Mouse (Mus musculus) kidney, embryonic 15.5 days (tissue): ENCODE data around the gene Pde6h. TPM values are rescaled to one million over a fixed set of nuclear protein-coding genes. Genes with fewer than 3 reads are reported as not detected.
A peak's percentile ranks its signal among the peaks of the same experiment; 100 is the strongest.

Source experiments
- ATAC-seq: fragments of 200-750 bp; cut with Nextera tagmentation; replicated peaks from 2 replicates; pipeline ENCODE4 v1.8.0; 2017; ENCODE audit warnings: moderate TSS enrichment; ENCODE audit not compliant: low FRiP score
- H3K27ac ChIP-seq: fragments of 300-500 bp; sonication (generic); 2 replicates; pipeline ENCODE4 v1.5.1; 2015; ENCODE audit warnings: mild to moderate bottlenecking, inconsistent platforms
- H3K27me3 ChIP-seq: fragments of 300-500 bp; sonication (generic); 2 replicates; pipeline ENCODE4 v1.6.1; 2015; ENCODE audit warnings: inconsistent platforms
- H3K36me3 ChIP-seq: fragments of 300-500 bp; sonication (generic); 2 replicates; pipeline ENCODE4 v1.6.1; 2015; ENCODE audit warnings: inconsistent platforms
- H3K4me1 ChIP-seq: fragments of 300-500 bp; sonication (generic); 2 replicates; pipeline ENCODE4 v1.6.1; 2015; ENCODE audit warnings: inconsistent platforms
- H3K4me2 ChIP-seq: fragments of 300-500 bp; sonication (generic); 2 replicates; pipeline ENCODE4 v1.6.1; 2015; ENCODE audit warnings: moderate library complexity, mild to moderate bottlenecking, inconsistent platforms
- H3K4me3 ChIP-seq: fragments of 300-500 bp; sonication (generic); replicated peaks from 2 replicates; pipeline ENCODE4 v1.5.1; 2015; ENCODE audit warnings: mild to moderate bottlenecking, inconsistent platforms
- H3K9ac ChIP-seq: fragments of 300-500 bp; sonication (generic); 2 replicates; pipeline ENCODE4 v1.6.1; 2015; ENCODE audit warnings: mild to moderate bottlenecking, inconsistent platforms
- H3K9me3 ChIP-seq: fragments of 300-500 bp; sonication (generic); replicated peaks from 2 replicates; pipeline ENCODE4 v1.6.1; 2016; ENCODE audit warnings: inconsistent platforms
- WGBS: fragments of 180-500 bp; shearing (Covaris S2); methylation state at CpG from one replicate; pipeline ENCODE4 v1.1.7; 2015; ENCODE audit warnings: mixed read lengths; 5-methylcytosine and 5-hydroxymethylcytosine counted together
- polyA plus RNA-seq: library from polyadenylated mRNA; unstranded; fragments of >200 nt; fragmentation: Nextera tagmentation; extraction: Ambion mirVana; gene quantifications from 2 replicates; pipeline ENCODE4 v1.2.1, GENCODE M21; 2015

Gene Pde6h
- polyA plus RNA-seq, 1 experiment from 2014 or later, result 0.40 TPM

DNA sequence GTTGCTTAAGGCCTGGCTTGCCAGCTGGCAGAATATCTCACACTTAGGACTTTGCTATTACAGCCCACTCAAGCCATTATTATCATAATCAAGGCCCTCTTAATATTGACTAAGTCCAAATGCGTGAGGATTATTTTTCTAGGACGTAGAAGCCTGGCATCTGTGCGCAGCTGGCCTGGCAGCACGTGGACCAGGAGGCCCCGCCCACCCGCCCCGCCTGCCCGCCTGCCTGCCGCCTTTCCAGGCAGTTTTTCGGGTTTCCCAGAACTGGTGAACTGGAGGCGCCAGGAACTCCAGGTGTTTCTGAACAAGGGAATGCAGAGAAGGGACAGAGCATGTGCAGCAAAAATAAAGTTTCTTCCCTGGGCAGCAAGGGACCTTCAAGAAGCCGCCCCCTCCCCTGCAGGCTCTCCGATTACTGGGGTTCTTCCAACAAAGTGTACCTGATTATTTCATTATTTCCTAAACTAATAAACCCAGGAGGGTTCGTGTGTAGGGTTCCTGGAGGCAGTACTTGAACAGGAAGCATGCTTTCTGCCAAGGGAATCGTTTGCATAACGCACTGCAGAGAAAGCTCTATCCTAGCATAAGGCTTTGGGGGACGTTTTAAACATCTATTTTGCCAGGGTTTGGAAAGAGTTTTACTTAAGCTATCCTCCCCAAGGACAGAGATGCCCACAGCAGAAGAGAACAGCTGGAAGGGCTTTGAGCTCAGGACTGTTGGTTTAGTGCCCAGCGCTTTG is 10.1 kb upstream of the Pde6h start:
- 14% methylated on average over 18 of the region's 18 CpGs for WGBS
- peak overlapping the region; percentile 49 for H3K4me2 ChIP-seq

DNA sequence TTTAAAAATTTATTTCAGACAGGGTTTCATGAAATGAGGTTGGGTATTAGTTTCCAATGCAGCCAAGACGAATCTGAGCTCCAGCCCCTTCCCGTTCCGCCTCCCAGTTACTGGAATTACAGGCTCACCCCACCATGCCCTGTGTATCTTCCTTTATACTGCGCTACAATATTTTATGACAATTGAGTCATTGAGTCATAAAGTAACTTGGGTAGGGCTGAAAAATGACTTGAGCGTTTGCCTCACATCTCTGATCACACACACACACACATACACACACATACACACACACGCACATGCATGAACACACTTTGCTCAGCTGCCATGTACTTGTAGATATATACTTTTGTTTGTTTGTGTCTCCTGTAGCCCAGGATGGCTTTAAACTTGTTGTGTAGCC is 9.4 kb upstream of the Pde6h start:
- no peak for ATAC-seq
- no peak overlapping the region for H3K9ac ChIP-seq
- no peaks in the 10 kb centered on the region for H3K36me3 ChIP-seq
- H3K27me3 ChIP-seq, result no peaks in the 10 kb centered on the region
- WGBS, result 90% methylated on average over 6 of the region's 6 CpGs
- H3K9me3 ChIP-seq, result no peaks in the 10 kb centered on the region
- no peak overlapping the region for H3K4me3 ChIP-seq
- no peak overlapping the region for H3K4me2 ChIP-seq
- H3K4me1 ChIP-seq, result peaks cover 15% of the 10 kb centered on the region
- H3K27ac ChIP-seq, result no peak overlapping the region

More for the DNA sequence above, 10.1 kb upstream of the Pde6h start:
- H3K27me3 ChIP-seq, result no peaks in the 10 kb centered on the region
- ATAC-seq, result peak; percentile 69
- peaks cover 15% of the 10 kb centered on the region for H3K4me1 ChIP-seq
- peak overlapping the region; percentile 14; the same call in 1 of the 2 replicates for H3K4me3 ChIP-seq
- H3K9me3 ChIP-seq, result no peaks in the 10 kb centered on the region
- no peaks in the 10 kb centered on the region for H3K36me3 ChIP-seq
- peak overlapping the region; percentile 64 for H3K27ac ChIP-seq
- no peak overlapping the region for H3K9ac ChIP-seq

DNA sequence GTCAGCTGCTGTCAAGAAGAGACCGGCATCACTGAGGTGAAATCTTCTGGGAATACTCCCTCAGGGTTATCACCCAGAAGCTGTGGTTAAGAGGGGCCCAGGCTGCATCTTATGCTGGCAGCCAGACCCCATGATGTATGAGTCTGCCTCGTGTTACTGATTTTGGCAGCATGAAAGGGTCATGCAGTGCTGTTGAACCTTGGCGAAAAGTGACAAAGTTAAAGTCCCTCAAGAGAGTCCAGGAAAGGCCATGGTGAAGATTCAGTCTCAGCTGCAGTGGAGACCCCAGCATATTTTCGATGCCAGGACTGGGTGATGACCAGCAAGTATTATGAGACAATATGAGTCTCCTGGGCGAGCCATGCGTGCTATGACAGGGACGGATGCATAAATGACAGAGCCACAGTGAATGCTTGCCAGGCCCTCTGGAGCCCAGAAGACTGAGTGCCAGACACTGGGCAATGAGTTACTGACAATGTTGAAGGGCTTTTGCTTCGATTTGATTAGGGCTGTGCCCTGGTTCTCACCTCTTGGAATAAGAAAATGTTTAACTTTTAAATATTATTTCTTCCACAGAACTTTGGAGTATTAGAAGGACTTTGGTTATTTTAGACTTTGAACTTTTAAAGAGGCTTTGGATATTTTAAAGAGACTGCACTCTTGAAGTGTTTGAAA is 7.8 kb upstream of the Pde6h start:
- Histone ChIP-seq H3K4me1 (peaks cover 12% of the 10 kb centered on the region), H3K4me3 (no peak overlapping the region), H3K27ac (no peak overlapping the region), H3K9ac (no peak overlapping the region), H3K27me3 (no peaks in the 10 kb centered on the region), H3K36me3 (no peaks in the 10 kb centered on the region), H3K9me3 (no peaks in the 10 kb centered on the region), H3K4me2 (no peak overlapping the region)
- ATAC-seq, result no peak
- 78% methylated on average over 8 of the region's 8 CpGs for WGBS

DNA sequence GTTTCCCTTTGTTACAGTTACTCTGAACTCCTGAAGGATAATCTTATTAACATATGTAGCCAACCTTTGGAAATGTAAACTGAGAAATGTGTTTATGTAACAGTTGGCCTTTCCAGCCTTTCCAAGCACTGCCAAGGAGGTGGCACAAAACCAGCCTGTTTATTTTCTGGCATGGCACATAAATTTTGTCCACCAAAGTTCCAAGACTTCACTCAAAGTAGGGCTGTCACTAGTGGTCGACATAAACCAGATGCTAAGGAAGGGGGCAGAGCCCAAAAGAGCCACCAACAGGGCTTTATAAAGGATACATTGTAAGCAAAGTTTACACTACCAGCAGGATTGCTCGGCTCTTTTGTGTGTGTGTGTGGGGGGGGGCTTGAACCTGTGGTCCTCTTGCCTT is 5.7 kb upstream of the Pde6h start:
- Histone ChIP-seq H3K4me3 (no peak overlapping the region), H3K27ac (no peak overlapping the region), H3K36me3 (no peaks in the 10 kb centered on the region), H3K4me2 (no peak overlapping the region), H3K4me1 (peaks cover 12% of the 10 kb centered on the region), H3K9me3 (no peaks in the 10 kb centered on the region), H3K9ac (no peak overlapping the region), H3K27me3 (no peaks in the 10 kb centered on the region)
- no peak for ATAC-seq
- WGBS, result 16% methylated on average over 2 of the region's 2 CpGs

DNA sequence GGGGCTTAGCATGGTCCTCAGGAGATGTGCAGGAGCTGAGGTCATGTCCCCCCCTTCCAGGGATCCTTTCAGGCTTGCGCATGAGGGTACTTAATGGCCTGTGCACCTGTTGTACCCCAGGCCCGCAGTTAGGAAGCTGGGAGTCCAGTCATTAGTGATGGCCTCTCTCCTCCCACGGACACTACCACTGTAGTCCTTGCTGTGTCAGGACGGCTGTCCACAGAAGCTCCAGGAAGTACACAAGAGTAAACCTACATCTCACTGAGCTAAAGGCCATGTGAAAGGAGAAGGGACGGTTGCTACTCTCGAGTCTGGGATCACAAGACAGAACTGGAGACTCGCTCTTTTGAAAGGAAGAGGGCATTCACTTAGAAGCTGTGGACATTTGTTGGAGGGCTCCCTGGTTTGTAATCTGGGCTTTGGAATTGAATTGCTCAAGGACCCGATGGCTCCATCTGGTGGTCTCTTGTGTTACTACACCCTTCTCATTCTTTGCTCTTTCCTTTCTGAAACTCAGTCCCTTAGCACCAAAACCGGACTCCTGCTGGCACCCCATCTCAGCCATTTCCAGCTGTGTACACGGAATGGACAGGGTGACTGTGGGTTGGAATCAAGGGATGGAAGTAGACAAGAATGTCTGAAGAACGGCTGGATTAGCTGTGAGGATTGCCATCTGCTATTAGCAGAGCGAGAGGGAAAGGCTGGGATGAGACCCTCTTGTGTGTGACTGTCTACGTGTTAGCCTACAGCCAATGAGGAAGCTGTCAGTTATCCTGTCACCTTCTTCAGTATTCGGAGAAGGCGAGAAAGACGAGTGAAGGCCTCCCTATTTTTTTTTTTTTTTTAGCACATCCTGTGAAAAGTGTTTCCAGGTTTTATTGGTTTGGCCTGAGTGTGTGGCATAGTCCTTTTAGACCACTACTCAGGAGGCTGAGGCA is 3.0 kb upstream of the Pde6h start:
- no peak overlapping the region for H3K9ac ChIP-seq
- H3K4me2 ChIP-seq, result peak overlapping the region; percentile 15; the same call in 1 of the 2 replicates
- H3K4me3 ChIP-seq, result no peak overlapping the region
- no peaks in the 10 kb centered on the region for H3K9me3 ChIP-seq
- peak overlapping the region; percentile 41; the same call in 1 of the 2 replicates for H3K27ac ChIP-seq
- WGBS, result 33% methylated on average over 16 of the region's 16 CpGs
- peak; percentile 57 for ATAC-seq
- no peaks in the 10 kb centered on the region; the same call in 1 of the 2 replicates for H3K36me3 ChIP-seq
- H3K27me3 ChIP-seq, result no peaks in the 10 kb centered on the region
- H3K4me1 ChIP-seq, result peaks cover 4% of the 10 kb centered on the region; the same call in 1 of the 2 replicates

DNA sequence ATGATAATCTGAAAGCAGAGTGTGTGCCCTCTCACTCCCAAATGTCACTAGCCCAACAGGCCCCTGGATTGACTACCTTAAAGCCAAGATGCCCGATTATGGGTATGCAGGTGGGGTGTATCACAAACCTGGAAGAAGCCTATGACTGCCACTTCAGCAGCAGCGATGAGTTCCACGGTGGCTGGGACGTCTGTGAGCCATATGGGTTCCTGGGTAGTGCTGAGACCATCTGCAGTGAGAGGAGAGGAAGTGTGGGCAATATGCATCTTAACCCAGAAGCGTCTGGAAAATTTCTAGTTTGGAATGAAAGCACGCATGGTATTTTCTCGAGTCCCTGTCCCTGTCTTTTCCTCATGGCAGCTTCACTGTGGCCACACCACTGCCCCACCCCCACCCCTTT is 2.0 kb upstream of the Pde6h start:
- Histone ChIP-seq H3K4me3 (no peak overlapping the region), H3K27ac (no peak overlapping the region), H3K9ac (no peak overlapping the region), H3K4me1 (peaks cover 4% of the 10 kb centered on the region; the same call in 1 of the 2 replicates), H3K4me2 (no peak overlapping the region), H3K36me3 (no peaks in the 10 kb centered on the region; the same call in 1 of the 2 replicates), H3K9me3 (no peaks in the 10 kb centered on the region), H3K27me3 (no peaks in the 10 kb centered on the region)
- no peak for ATAC-seq
- WGBS, result 84% methylated on average over 7 of the region's 7 CpGs

DNA sequence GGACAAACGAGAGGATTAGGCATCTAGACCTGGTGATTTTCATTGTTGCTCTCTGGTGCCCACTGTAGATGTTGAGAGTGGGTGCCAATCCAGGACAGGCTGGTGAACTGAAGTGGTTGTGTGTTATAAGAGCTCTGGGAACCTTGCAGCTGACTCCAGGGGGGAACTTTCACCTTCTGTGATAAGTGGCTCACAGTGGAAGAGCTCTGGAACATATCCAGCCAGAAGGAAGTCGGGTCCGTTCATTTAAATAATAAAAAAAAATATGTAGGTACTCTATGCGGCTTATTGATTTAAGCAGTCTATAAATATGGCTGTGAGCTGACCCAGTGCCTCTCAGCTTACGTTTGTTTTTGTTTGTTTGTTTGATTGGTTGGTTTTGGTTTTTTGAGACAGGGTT is 1.6 kb upstream of the Pde6h start, which contains the start of gene Erp27:
Erp27 (minus strand) TSS at position 101 of the 400 bp plus-strand sequence.
- H3K36me3 ChIP-seq, result no peaks in the 10 kb centered on the region; the same call in 1 of the 2 replicates
- no peak within 1 kb of the TSS for H3K27ac ChIP-seq
- H3K9ac ChIP-seq, result no peak within 1 kb of the TSS
- no peak within 1 kb of the TSS for H3K4me2 ChIP-seq
- no peak within 1 kb of the TSS for H3K4me3 ChIP-seq
- H3K9me3 ChIP-seq, result no peaks in the 10 kb centered on the region
- WGBS, result 71% methylated on average over 5 of the region's 5 CpGs
- no peak for ATAC-seq
- peaks cover 4% of the 10 kb centered on the region; the same call in 1 of the 2 replicates for H3K4me1 ChIP-seq
- H3K27me3 ChIP-seq, result no peaks in the 10 kb centered on the region

DNA sequence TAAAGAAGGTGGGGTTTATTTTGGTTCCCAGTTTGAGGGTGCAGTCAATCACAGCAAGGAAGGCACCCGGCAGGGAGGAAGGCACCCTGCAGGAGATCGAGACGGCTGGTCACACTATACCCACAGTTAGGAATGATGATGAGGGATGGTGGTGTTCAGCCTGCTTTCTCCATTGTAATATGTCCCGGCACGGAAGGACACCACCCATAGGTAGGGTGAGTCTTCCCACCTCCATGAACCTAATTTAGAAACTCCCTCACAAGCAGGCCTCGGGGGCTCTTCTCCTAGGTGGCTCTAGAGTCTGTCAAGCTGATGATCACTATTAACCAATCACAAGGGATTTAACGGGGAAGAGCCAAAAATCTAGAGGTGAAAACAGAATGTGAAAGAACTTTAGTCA is 761 bp upstream of the Pde6h start:
- Histone ChIP-seq H3K4me1 (peaks cover 4% of the 10 kb centered on the region; the same call in 1 of the 2 replicates), H3K9me3 (no peaks in the 10 kb centered on the region), H3K27ac (no peak overlapping the region), H3K9ac (no peak overlapping the region), H3K36me3 (no peaks in the 10 kb centered on the region; the same call in 1 of the 2 replicates), H3K4me3 (no peak overlapping the region), H3K27me3 (no peaks in the 10 kb centered on the region), H3K4me2 (no peak overlapping the region)
- 86% methylated on average over 7 of the region's 7 CpGs for WGBS
- no peak for ATAC-seq

DNA sequence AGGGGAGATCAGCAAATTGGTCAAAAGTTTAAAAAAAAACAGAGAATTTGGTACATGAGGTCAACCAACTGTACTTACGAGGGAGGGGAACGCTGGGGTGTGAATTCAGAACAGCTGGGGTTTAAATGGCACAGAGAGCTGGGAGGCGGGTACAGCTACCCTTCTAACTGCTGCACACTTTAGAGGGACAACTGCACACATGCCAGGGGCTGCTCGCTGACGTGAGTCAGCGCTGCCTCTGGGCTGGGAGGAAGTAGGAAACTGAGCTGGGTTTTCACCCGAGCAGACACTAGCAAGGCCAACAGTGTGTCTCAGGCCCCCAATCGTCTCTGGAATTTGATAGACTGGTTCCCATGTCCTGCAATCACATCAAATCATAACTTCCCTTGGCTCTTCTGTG is 1.4 kb downstream of the Pde6h start:
- 56% methylated on average over 8 of the region's 8 CpGs for WGBS
- no peak for ATAC-seq
- Histone ChIP-seq H3K36me3 (no peaks in the 10 kb centered on the region; the same call in 1 of the 2 replicates), H3K4me1 (peaks cover 4% of the 10 kb centered on the region; the same call in 1 of the 2 replicates), H3K4me2 (no peak overlapping the region), H3K27me3 (no peaks in the 10 kb centered on the region), H3K4me3 (no peak overlapping the region), H3K9ac (no peak overlapping the region), H3K9me3 (no peaks in the 10 kb centered on the region), H3K27ac (no peak overlapping the region)

DNA sequence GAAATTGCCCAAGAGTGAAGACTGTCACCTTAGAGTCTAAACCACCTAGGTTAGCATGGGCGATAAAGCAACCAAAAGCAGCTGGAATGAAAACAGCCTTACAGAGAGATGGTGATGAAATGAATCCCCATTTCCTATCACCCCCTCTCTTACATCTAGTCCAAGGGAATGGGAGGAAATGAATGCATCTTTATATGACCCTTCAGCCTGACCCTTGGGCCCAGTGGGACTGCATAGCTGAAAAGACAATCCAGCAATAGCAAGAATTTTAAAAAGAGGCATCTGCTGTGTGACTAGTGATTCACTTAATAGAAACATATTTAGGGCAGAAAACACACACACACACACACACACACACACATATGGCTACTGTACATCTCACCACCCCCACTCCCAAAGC is 4.0 kb downstream of the Pde6h start:
- H3K36me3 ChIP-seq, result no peaks in the 10 kb centered on the region; the same call in 1 of the 2 replicates
- H3K4me2 ChIP-seq, result no peak overlapping the region
- no peak overlapping the region for H3K27ac ChIP-seq
- H3K4me3 ChIP-seq, result no peak overlapping the region
- H3K9ac ChIP-seq, result no peak overlapping the region
- no peak for ATAC-seq
- no peaks in the 10 kb centered on the region for H3K27me3 ChIP-seq
- WGBS, result 87% methylated on average over 1 of the region's 1 CpGs
- no peaks in the 10 kb centered on the region for H3K9me3 ChIP-seq
- H3K4me1 ChIP-seq, result peaks cover 11% of the 10 kb centered on the region

DNA sequence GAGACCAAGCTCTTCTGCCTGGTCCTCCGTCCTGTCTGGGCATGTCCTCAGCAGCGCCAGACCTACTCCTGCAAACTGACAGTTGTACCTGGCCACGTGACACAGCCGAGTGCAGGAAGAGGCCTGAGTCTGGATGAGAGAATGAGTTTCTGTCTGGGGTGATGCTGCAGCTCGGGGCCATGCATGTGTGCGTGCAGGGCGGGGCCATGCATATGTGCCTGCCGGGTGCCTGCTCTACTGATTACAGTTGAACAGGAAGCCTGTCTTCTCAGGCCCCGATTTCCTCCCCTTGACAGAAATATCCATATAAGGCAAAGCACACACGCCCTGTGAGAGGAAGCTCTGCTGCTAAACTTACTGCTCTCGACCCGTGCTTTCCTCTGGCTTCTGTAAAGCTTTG is 7.0 kb downstream of the Pde6h start:
- H3K9ac ChIP-seq, result no peak overlapping the region
- ATAC-seq, result peak; percentile 95
- H3K36me3 ChIP-seq, result no peaks in the 10 kb centered on the region
- H3K4me1 ChIP-seq, result peaks cover 11% of the 10 kb centered on the region
- peak overlapping the region; percentile 37 for H3K4me2 ChIP-seq
- WGBS, result 19% methylated on average over 12 of the region's 12 CpGs
- H3K9me3 ChIP-seq, result no peaks in the 10 kb centered on the region
- peak overlapping the region; percentile 69 for H3K27ac ChIP-seq
- H3K27me3 ChIP-seq, result no peaks in the 10 kb centered on the region
- no peak overlapping the region; the same call in 1 of the 2 replicates for H3K4me3 ChIP-seq
